Mouse (Mus musculus) B cell, adult (primary cell): ENCODE data around the gene Lrrc19. TPM values are rescaled to one million over a fixed set of nuclear protein-coding genes. Genes with fewer than 3 reads are reported as not detected.

Experiments
- total RNA-seq: library from RNA; stranded (reverse); gene quantifications from 4 replicates; pipeline ENCODE4 v1.2.4, GENCODE M21; 2023; ENCODE audit not compliant: inconsistent age

Lrrc19 gene
- total RNA-seq, result not detected in 4 replicates

DNA sequence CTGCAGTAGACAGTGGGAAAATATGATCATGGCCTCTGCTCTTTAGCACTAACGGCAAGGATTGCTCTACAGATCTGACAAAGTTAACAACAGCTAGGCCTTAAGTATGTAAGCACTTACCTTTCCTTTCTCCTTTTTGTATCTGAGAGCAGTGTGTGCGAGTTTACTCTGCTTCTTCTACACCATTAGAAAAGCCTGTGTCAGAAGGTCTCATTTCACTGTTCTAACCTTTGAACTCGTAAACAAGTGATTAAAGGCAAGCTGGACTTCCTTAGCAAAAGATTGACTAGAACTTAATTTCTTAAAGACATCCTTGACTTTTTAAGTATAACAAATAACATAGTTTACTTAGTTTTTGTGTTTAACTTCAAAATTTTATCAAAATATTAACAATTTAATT lies at the start of gene Lrrc19:
TSS of gene Lrrc19 (minus strand) at position 225 of the 400 bp plus-strand sequence.

GRCm38 (mm10) chr4:94613972-94614626 lies 35.8 kb downstream of the Lrrc19 start, which contains the start of gene Ift74:
Gene Ift74 (plus strand): TSS chr4:94614491.

DNA sequence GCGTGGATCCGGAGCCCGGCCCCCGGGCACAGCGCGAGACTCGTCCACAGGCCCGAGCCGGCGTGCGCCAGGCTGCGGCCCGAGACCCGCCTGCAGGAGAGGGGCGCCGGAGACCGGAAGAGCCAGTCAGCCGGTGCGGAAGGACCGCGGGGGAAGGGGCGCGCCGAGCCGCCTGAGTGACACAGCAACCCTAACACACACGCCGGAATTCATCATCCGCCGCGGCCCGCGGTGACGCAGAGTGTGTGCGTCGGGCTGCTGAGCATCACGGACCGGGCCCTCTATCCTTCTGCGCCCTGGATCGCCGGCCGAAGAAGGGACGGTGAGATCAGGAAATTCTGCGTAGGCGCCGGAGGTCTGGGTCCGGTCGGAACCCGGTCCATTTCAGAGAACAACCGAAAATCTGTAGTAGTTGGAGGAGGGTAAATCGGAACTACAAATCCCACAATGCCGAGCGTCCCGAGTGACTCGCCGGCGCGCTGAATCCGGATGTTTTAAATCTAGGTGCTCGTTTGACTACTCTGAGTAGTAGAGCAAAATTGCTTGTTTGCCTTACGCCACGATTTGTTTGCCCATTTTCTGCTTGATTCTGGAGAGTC lies 46.8 kb downstream of the Lrrc19 start, which contains the start of gene Plaa:
TSS of gene Plaa (minus strand) at position 214 of the 599 bp plus-strand sequence.

Other genes starting within 250 kb of the Lrrc19 start
- not detected in 4 replicates for gene Gm10306, start 93.6 kb downstream of the Lrrc19 start, total RNA-seq
- gene Caap1, start 93.3 kb downstream of the Lrrc19 start, total RNA-seq, result 11.9 to 14.2 TPM (median 13.1 TPM) in 4 replicates
- 47.1 to 54.7 TPM (median 49.3 TPM) in 4 replicates for gene Plaa, start 46.9 kb downstream of the Lrrc19 start, total RNA-seq
- 3.6 to 6.4 TPM (median 4.1 TPM) in 4 replicates for gene Ift74, start 35.7 kb downstream of the Lrrc19 start, total RNA-seq
- not detected in 4 replicates for gene Tek, start 89.1 kb upstream of the Lrrc19 start, total RNA-seq